Mouse (Mus musculus) intestine, postnatal 0 days (tissue): ENCODE data around the gene Qser1. TPM values are rescaled to one million over a fixed set of nuclear protein-coding genes. Genes with fewer than 3 reads are reported as not detected.
"Not testable (repeated sequence)": the region's sequence is repeated elsewhere in the genome, so short reads cannot be mapped to it uniquely, and the experiment has no call there.

Experiments used
- ATAC-seq: fragments of 200-750 bp; cut with Nextera tagmentation; 2 replicates; pipeline ENCODE4 v1.8.0; 2017; ENCODE audit warnings: mild to moderate bottlenecking, moderate TSS enrichment, moderate library complexity
- H3K27ac ChIP-seq: fragments of 300-500 bp; sonication (generic); 2 replicates; pipeline ENCODE4 v1.5.1; 2014; ENCODE audit warnings: mild to moderate bottlenecking, low read depth, low read length, moderate library complexity
- H3K27me3 ChIP-seq: fragments of 300-500 bp; sonication (generic); replicated peaks from 2 replicates; pipeline ENCODE4 v1.6.1; 2014; ENCODE audit warnings: low read length, mixed read lengths; ENCODE audit not compliant: control insufficient read depth, insufficient read depth
- H3K36me3 ChIP-seq: fragments of 300-500 bp; sonication (generic); 2 replicates; pipeline ENCODE4 v1.6.1; 2014; ENCODE audit warnings: mild to moderate bottlenecking, moderate library complexity; ENCODE audit not compliant: control insufficient read depth, insufficient read depth
- H3K4me1 ChIP-seq: fragments of 300-500 bp; sonication (generic); replicated peaks from 2 replicates; pipeline ENCODE4 v1.6.1; 2014; ENCODE audit warnings: antibody characterized with exemption, low read length, mixed read lengths; ENCODE audit not compliant: control insufficient read depth, insufficient read depth
- H3K4me2 ChIP-seq: fragments of 300-500 bp; sonication (generic); replicated peaks from 2 replicates; pipeline ENCODE4 v1.6.1; 2014; ENCODE audit warnings: low read depth, mild to moderate bottlenecking, moderate library complexity
- H3K4me3 ChIP-seq: fragments of 300-500 bp; sonication (generic); 2 replicates; pipeline ENCODE4 v1.5.1; 2014; ENCODE audit warnings: low read depth, low read length
- H3K9ac ChIP-seq: fragments of 300-500 bp; sonication (generic); 2 replicates; pipeline ENCODE4 v1.6.1; 2014; ENCODE audit warnings: mild to moderate bottlenecking, low read depth, low read length
- H3K9me3 ChIP-seq: fragments of 300-500 bp; sonication (generic); 2 replicates; pipeline ENCODE4 v1.6.1; 2016; ENCODE audit warnings: mixed run types; ENCODE audit not compliant: control insufficient read depth
- CTCF ChIP-seq: sonication (generic); IDR thresholded peaks from 2 replicates; pipeline ENCODE4 v1.5.1; 2016; ENCODE audit warnings: low read depth, mild to moderate bottlenecking, control low read depth, antibody characterized with exemption, moderate library complexity
- WGBS: fragments of 180-500 bp; shearing (Covaris S2); extraction: QIAGEN DNeasy Blood & Tissue Kit; methylation state at CpG from one replicate; pipeline ENCODE4 v1.1.7; 2014; 5-methylcytosine and 5-hydroxymethylcytosine counted together
- polyA plus RNA-seq: library from polyadenylated mRNA; unstranded; fragments of >200 nt; fragmentation: Nextera tagmentation; extraction: Ambion mirVana; gene quantifications from 2 replicates; pipeline ENCODE4 v1.2.1, GENCODE M21; 2015

Gene Qser1
- polyA plus RNA-seq, 1 experiment from 2014 or later = 2.7 TPM

- H3K4me2 ChIP-seq = no peak overlapping the region
Measured at GRCm38 (mm10) chr2:104832486-104832885, 15.9 kb upstream of the Qser1 start.

GRCm38 (mm10) chr2:104826191-104826590 is 9.6 kb upstream of the Qser1 start:
- WGBS = 91% methylated on average over 4 of the region's 4 CpGs
- H3K4me1 ChIP-seq = no peaks in the 10 kb centered on the region
- no peaks in the 10 kb centered on the region for H3K36me3 ChIP-seq
- no peak for TF ChIP-seq CTCF
- no peaks in the 10 kb centered on the region for H3K27me3 ChIP-seq
- no peak for ATAC-seq
- no peak overlapping the region for H3K4me3 ChIP-seq
- H3K9ac ChIP-seq = no peak overlapping the region
- no peaks in the 10 kb centered on the region for H3K9me3 ChIP-seq
- H3K27ac ChIP-seq = no peak overlapping the region
- H3K4me2 ChIP-seq = no peak overlapping the region

More at GRCm38 (mm10) chr2:104832486-104832885, 15.9 kb upstream of the Qser1 start:
- 80% methylated on average over 2 of the region's 2 CpGs for WGBS
- no peak overlapping the region for H3K27ac ChIP-seq
- no peak for ATAC-seq
- H3K9ac ChIP-seq = no peak overlapping the region
- no peak for TF ChIP-seq CTCF
- H3K9me3 ChIP-seq = no peaks in the 10 kb centered on the region
- no peak overlapping the region for H3K4me3 ChIP-seq
- no peaks in the 10 kb centered on the region for H3K4me1 ChIP-seq
- no peaks in the 10 kb centered on the region for H3K36me3 ChIP-seq
- H3K27me3 ChIP-seq = no peaks in the 10 kb centered on the region

- H3K4me3 ChIP-seq, H3K36me3 ChIP-seq, H3K9ac ChIP-seq, H3K27me3 ChIP-seq, ATAC-seq, H3K4me2 ChIP-seq, H3K27ac ChIP-seq, H3K4me1 ChIP-seq, H3K9me3 ChIP-seq: not testable (repeated sequence)
- 86% methylated on average over 3 of the region's 3 CpGs for WGBS
Measured at GRCm38 (mm10) chr2:104818763-104819162, 2.2 kb upstream of the Qser1 start.

DNA sequence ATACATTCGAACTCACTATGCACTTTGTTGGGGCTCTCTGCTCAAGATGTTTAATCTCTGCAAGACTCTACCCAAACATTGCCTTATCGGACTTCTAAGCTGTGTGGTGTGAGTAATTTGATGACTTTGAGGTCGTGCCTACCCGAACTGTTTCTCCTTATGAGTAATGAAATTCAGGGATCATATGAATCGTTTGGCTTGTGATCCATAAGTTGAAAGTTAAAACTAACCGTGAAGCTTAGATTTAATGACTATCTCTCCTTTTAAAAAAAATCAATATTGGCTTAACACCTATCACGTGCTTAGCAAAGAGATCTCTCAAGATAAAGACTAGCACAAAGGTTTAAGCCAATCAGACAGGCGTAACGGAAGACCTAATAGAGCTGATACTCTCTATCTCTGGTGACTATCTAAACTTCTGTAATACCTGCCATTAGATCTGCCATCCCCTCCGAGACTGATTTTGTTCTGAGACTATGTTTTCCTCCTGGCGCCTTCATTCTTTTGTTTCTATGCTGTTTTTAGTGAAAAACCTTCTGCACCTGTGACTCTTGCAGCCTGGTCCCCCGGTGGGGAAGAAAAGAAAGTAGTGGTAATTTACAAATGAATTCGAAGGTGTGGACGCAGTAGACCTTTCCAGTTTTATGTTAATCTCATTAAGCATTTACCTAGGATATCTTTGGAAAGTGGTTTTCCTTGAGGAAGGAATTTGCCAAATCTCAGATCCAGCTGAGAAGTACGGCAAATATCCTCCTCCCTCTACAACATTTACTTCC is 1.2 kb upstream of the Qser1 start:
- H3K4me2 ChIP-seq = peak overlapping the region; percentile 98
- H3K27ac ChIP-seq = peak overlapping the region; percentile 96; the same call in 1 of the 2 replicates
- WGBS = 1% methylated on average over 15 of the region's 15 CpGs
- no peaks in the 10 kb centered on the region for H3K4me1 ChIP-seq
- no peaks in the 10 kb centered on the region for H3K9me3 ChIP-seq
- no peaks in the 10 kb centered on the region for H3K36me3 ChIP-seq
- peak overlapping the region; percentile 89 for H3K4me3 ChIP-seq
- no peak for TF ChIP-seq CTCF
- peak overlapping the region; percentile 98 for H3K9ac ChIP-seq
- H3K27me3 ChIP-seq = no peaks in the 10 kb centered on the region
- no peak for ATAC-seq

DNA sequence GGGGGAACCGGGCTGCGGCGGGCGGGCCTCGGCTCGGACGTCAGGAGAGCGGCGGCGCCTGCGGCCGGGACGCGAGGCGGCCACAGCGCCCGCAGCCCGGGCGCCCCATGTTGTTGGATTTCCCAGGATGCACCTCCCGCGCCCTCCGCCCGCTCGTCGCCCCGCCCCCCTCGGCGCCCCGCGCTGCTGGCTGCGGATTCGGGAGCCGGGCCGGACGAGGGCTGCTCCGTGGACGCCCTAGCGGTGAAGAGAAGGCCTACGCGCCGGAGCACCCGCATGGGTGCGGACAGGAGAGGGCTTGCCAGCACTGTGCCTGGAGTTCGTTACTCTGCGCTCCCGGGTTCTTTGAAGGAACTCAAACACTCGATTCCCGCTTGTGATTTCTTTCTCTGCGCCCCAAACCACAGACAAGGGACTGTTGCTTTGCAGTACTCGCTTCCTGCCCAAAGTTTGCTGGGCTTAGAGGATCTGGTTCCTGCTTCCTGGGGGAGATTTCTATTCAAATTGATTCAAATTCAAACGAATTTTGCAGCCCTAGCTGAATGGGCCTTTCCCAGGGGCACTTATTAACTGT is 393 bp upstream of the Qser1 start:
- Histone ChIP-seq H3K9me3 (no peaks in the 10 kb centered on the region), H3K4me3 (peak overlapping the region; percentile 89), H3K4me2 (peak overlapping the region; percentile 98), H3K36me3 (no peaks in the 10 kb centered on the region), H3K27me3 (no peaks in the 10 kb centered on the region), H3K4me1 (no peaks in the 10 kb centered on the region), H3K27ac (peak overlapping the region; percentile 96), H3K9ac (peak overlapping the region; percentile 98)
- ATAC-seq = peak; percentile 97
- peak; percentile 85 for TF ChIP-seq CTCF
- under 1% methylated on average over 32 of the region's 51 CpGs for WGBS

GRCm38 (mm10) chr2:104815561-104816370 is 794 bp downstream of the Qser1 start:
- Histone ChIP-seq H3K4me1 (no peaks in the 10 kb centered on the region), H3K4me3 (peak overlapping the region; percentile 89), H3K27me3 (no peaks in the 10 kb centered on the region), H3K9me3 (no peaks in the 10 kb centered on the region), H3K36me3 (no peaks in the 10 kb centered on the region), H3K9ac (peak overlapping the region; percentile 98), H3K4me2 (peak overlapping the region; percentile 98), H3K27ac (peak overlapping the region; percentile 96)
- peak; percentile 18; the same call in 1 of the 2 replicates for TF ChIP-seq CTCF
- under 1% methylated on average over 33 of the region's 33 CpGs for WGBS
- peak; percentile 25 for ATAC-seq
